Mouse (Mus musculus) liver, adult 2 months (tissue): ENCODE measurements around the gene Hspb9.

ENCODE experiments used
- CTCF ChIP-seq: fragments of 200-500 bp; IDR thresholded peaks from 2 replicates; pipeline ENCODE4 v1.5.1; 2011; ENCODE audit warnings: low read depth, low read length, control low read depth
- POLR2A ChIP-seq: fragments of 200-500 bp; IDR thresholded peaks from 2 replicates; pipeline ENCODE4 v1.6.1; 2011; ENCODE audit warnings: low read length, control low read depth; ENCODE audit not compliant: insufficient read depth; ENCODE audit errors: extremely low read depth

DNA sequence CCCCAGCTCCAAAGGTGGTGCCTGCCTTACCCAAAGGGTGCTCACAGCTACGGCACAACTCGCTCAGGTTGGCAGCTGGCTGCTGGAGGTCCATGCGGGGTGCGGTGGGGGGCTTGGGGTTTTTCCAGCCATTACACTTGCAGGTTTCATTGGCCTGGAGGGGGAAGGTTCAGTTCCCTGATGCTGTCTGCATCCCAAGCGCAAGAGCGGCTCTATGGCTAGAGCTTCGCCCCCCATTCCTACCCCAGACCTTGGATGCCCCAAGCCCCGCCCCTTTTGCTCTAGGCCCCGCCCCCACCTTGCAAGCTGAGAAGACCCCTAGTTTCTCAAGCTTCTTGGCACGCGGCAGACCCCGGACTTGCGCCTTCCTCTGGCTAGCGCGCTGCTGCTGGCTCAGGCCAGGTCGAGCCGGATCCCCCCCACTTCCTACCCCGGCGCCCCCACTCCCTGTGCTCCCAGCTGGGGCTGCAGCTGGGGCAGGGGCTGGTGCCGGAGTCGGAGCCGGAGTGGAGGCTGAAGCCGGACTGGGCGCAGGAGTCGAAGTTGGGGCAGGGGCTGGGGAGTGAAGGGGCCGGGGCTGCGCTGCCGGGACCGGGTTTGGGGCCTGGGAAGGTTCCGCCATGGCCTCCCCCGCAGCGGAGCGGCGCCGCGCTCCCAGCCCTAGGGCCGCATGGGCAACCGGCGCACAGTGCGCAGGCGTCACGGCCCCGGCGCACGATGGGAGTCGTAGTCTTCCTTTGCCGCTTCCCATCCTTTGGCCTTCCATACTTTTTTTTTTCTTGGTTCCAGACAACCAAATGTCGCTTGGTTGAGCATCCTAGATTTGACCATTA lies 1.7 kb upstream of the Hspb9 start, which contains the start of gene Kat2a:
- TF ChIP-seq CTCF (no peak), POLR2A (peak; percentile 60; the same call in 1 of the 2 replicates)
